Mouse (Mus musculus) hindbrain, embryonic 12.5 days (tissue): ENCODE data around the gene Strap. TPM values are rescaled to one million over a fixed set of nuclear protein-coding genes. Genes with fewer than 3 reads are reported as not detected.

Source experiments
- ATAC-seq: fragments of 200-750 bp; cut with Nextera tagmentation; 2 replicates; pipeline ENCODE4 v1.8.0; 2017; ENCODE audit warnings: moderate TSS enrichment; ENCODE audit not compliant: low FRiP score
- H3K27ac ChIP-seq: fragments of 300-500 bp; sonication (generic); 2 replicates; pipeline ENCODE4 v1.5.1; 2016; ENCODE audit warnings: mild to moderate bottlenecking
- H3K27me3 ChIP-seq: fragments of 300-500 bp; sonication (generic); 2 replicates; pipeline ENCODE4 v1.6.1; 2016; ENCODE audit warnings: mild to moderate bottlenecking
- H3K36me3 ChIP-seq: fragments of 300-500 bp; sonication (generic); 2 replicates; pipeline ENCODE4 v1.6.1; 2016; ENCODE audit warnings: mild to moderate bottlenecking
- H3K4me1 ChIP-seq: fragments of 300-500 bp; sonication (generic); 2 replicates; pipeline ENCODE4 v1.6.1; 2016
- H3K4me2 ChIP-seq: fragments of 300-500 bp; sonication (generic); replicated peaks from 2 replicates; pipeline ENCODE4 v1.6.1; 2016; ENCODE audit warnings: mild to moderate bottlenecking
- H3K4me3 ChIP-seq: fragments of 300-500 bp; sonication (generic); 2 replicates; pipeline ENCODE4 v1.5.1; 2016; ENCODE audit warnings: mild to moderate bottlenecking
- H3K9ac ChIP-seq: fragments of 300-500 bp; sonication (generic); 2 replicates; pipeline ENCODE4 v1.6.1; 2016; ENCODE audit warnings: mild to moderate bottlenecking, moderate library complexity
- H3K9me3 ChIP-seq: fragments of 300-500 bp; sonication (generic); replicated peaks from 2 replicates; pipeline ENCODE4 v1.6.1; 2016; ENCODE audit warnings: mild to moderate bottlenecking
- WGBS: fragments of 180-500 bp; shearing (Covaris S2); methylation state at CpG from one replicate; pipeline ENCODE4 v1.1.7; 2016; 5-methylcytosine and 5-hydroxymethylcytosine counted together
- polyA plus RNA-seq: library from polyadenylated mRNA; unstranded; fragments of >200 nt; fragmentation: Nextera tagmentation; extraction: Ambion mirVana; gene quantifications from 2 replicates; pipeline ENCODE4 v1.2.1, GENCODE M21; 2016

Strap gene
- polyA plus RNA-seq, 1 experiment from 2014 or later = 191 TPM

DNA sequence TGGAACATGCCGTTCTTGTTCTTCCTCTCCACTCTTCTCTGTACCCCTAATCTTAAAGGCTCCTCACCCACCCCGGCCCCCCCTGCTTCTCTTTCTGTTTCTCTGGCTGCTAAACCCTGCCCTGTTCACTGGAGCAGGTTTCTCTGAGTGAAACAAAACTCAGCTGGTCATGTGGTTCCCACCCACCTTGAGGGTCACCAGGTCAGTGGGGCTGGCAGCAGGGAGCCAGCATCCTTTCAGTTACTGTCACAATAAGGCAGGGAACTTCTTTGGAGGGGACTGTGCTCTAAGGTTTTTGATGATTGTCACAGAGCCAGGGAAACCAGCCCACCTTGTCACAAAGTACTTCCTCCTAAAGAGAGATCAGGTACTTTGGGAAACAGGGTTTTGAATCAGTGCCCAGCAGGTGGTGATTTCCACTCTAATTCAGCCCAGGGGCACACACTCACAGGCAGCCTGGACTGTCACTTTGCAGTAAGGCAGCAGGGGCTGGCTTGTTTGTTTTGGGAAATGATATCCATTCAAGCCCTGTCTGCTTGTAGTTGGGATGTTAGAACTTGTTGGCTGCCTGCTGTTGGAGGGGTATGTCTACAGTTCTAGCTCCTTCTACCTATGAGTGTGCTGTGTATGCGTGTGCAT, 29.8 kb downstream of the Strap start:
- 35% methylated on average over 3 of the region's 3 CpGs for WGBS
- Histone ChIP-seq H3K4me1 (peaks cover 9% of the 10 kb centered on the region), H3K9ac (no peak overlapping the region), H3K27ac (no peak overlapping the region), H3K36me3 (no peaks in the 10 kb centered on the region), H3K27me3 (no peaks in the 10 kb centered on the region), H3K9me3 (no peaks in the 10 kb centered on the region), H3K4me3 (no peak overlapping the region), H3K4me2 (no peak overlapping the region)
- ATAC-seq = no peak

DNA sequence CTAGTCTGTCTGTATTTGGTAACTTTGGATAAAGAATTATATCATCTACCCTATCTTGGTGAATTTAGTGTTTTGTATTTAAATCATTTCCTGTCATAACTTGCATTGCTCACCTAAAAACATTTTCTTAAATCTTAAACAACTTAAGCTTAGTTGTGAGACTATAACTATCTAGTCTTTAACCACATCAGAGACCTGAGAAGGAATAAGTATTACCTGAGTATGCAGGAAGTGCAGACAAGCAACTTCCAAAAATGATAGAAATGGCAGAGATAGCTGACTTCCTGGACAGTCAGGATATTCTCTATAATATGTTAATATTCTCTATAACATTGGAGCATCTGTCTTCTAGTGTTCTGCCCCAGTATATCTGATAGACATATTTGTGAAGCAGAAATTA, 31.3 kb downstream of the Strap start:
- Histone ChIP-seq H3K4me2 (no peak overlapping the region), H3K27me3 (no peaks in the 10 kb centered on the region), H3K9me3 (no peaks in the 10 kb centered on the region), H3K27ac (no peak overlapping the region), H3K4me3 (no peak overlapping the region), H3K4me1 (peaks cover 7% of the 10 kb centered on the region), H3K36me3 (no peaks in the 10 kb centered on the region), H3K9ac (no peak overlapping the region)
- no peak for ATAC-seq

DNA sequence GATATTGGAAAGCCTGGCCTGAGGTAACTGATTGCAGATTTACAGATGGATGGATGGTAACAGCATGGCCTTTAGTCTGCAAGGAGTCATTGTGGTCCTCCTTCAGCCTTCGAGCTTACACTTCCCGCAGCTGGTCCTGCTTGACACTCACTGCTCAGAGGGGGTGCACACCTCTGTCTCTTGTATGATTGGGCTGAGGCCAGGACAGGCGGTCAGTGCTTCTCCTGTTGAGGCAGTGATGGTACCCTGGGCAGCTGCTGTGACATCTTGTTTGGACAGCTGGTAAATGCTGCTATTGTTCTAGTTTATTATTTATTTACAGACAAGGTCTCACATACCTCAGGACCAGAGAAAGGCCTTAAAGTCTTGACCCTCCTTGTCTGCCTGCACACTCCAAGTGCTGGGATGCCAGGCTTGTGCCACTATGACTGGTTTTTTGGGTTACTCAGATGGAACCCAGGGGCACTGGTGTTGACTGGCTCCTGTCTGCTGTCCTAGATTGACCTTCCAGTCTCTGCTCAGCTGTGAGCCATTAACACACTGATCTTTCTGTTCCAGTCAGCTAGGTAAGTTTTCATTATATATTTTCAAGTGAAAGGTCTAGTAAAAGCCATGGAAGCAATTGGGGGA, 36.9 kb downstream of the Strap start:
- Histone ChIP-seq H3K9me3 (no peaks in the 10 kb centered on the region), H3K4me2 (no peak overlapping the region), H3K36me3 (no peaks in the 10 kb centered on the region), H3K27ac (no peak overlapping the region), H3K9ac (no peak overlapping the region), H3K4me3 (no peak overlapping the region), H3K4me1 (no peaks in the 10 kb centered on the region), H3K27me3 (no peaks in the 10 kb centered on the region)
- no peak for ATAC-seq
- 56% methylated on average over 3 of the region's 3 CpGs for WGBS

DNA sequence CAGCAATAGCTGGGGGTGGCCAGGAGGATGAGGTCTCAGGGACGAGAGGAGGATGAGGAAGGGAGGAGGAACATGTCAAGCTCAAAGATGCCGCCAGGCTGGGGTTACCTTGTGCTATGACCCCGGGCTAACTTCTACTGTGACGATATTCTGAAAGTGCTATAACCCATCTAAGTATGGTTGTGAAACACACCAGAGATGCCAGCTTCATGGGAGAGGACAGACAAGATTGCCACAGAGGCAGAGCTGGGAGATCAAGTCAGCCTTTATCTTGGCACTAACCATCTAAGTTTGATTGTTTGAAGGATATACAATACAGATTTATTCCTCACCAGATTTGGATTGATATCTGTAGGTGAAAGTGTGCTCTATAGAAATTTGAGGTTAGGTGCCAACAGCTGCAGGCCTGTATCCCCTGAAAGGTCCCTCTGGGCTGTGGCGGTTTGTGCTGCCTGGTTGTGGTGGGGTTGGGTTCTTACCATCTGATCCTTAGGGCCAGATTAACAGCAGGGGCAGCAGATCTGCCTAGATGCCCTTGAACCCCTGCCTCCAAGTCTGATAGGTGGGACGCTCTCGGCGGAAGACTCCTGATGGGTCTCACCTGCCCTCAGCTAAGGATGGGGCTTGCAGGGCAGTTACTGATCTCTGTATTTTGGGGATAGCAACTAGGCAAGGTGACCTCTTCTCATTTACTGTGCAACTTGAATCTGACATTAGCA, 38.2 kb downstream of the Strap start:
- WGBS = 95% methylated on average over 8 of the region's 8 CpGs
- Histone ChIP-seq H3K27me3 (no peaks in the 10 kb centered on the region), H3K9me3 (no peaks in the 10 kb centered on the region), H3K4me2 (no peak overlapping the region), H3K4me3 (no peak overlapping the region), H3K36me3 (no peaks in the 10 kb centered on the region), H3K4me1 (no peaks in the 10 kb centered on the region), H3K9ac (no peak overlapping the region), H3K27ac (no peak overlapping the region)
- no peak for ATAC-seq

DNA sequence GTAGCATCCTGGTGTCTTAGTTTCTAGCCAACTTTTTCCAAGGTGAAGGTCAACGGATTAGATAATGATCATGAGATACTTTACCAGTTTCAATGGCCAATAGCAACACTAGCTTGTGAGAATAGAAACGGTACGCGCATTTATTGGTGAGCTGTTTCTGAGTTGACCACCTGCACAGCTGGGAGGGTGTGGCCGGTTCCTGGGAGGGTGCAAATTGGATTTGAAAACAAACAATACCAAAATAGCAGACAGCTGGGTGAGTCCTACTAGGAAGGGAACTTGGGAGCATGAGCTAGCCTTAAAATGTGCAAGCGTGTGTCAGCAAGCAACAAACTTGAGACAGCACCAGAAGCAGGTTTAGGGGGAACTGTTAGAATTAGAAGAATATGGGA, 38.8 kb downstream of the Strap start:
- Histone ChIP-seq H3K4me1 (no peaks in the 10 kb centered on the region), H3K27ac (no peak overlapping the region), H3K9ac (no peak overlapping the region), H3K4me2 (no peak overlapping the region), H3K27me3 (no peaks in the 10 kb centered on the region), H3K4me3 (no peak overlapping the region), H3K36me3 (no peaks in the 10 kb centered on the region), H3K9me3 (no peaks in the 10 kb centered on the region)
- no peak for ATAC-seq
- WGBS = 91% methylated on average over 6 of the region's 6 CpGs

DNA sequence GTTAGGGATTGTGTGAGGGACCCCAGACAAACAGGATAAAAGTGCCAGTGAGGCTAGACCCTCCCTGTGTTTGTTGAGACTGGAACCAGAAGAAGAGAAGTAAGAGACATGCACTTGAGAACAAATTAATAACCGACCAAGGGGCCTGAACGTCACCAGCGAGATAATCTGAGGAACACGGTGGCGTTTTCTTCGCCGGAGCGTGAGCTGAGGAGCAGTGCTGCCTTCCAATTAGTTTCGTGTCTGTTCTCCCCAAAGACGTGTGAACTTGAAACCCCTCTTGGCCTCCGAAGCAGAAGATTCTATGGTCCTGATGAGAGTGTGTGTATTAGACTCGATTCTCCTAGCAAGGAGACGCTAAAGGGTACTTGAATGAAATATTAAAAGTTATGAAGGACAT, 39.3 kb downstream of the Strap start:
- Histone ChIP-seq H3K27ac (no peak overlapping the region), H3K4me2 (no peak overlapping the region), H3K4me3 (no peak overlapping the region)

DNA sequence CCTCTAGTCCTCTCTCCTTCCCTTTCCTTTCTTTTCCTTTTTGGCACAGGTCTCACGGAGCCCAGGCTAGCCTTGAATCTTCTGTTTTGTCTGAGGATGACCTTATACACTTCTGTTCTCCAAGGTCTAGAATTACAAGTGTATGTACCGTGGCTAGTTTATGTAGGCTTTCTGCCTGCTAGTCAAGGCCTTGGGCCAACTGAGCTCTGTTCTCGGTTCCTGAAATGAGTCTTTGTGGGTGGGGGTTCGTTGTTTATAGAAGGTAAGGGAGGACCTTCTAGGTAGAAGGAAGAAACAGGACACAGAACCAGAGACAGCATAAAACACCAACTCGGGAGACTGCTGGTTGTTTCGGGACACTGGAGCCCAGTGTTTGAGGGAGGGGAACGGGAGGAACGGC, 40.3 kb downstream of the Strap start:
- Histone ChIP-seq H3K27ac (no peak overlapping the region), H3K4me3 (no peak overlapping the region), H3K4me1 (no peaks in the 10 kb centered on the region), H3K36me3 (no peaks in the 10 kb centered on the region), H3K9ac (no peak overlapping the region), H3K9me3 (no peaks in the 10 kb centered on the region), H3K27me3 (no peaks in the 10 kb centered on the region), H3K4me2 (no peak overlapping the region)
- 88% methylated on average over 8 of the region's 8 CpGs for WGBS
- ATAC-seq = no peak

More for the DNA sequence above, 39.3 kb downstream of the Strap start:
- WGBS = 93% methylated on average over 13 of the region's 13 CpGs
- Histone ChIP-seq H3K9ac (no peak overlapping the region), H3K27me3 (no peaks in the 10 kb centered on the region), H3K4me1 (no peaks in the 10 kb centered on the region), H3K36me3 (no peaks in the 10 kb centered on the region), H3K9me3 (no peaks in the 10 kb centered on the region)
- ATAC-seq = no peak

DNA sequence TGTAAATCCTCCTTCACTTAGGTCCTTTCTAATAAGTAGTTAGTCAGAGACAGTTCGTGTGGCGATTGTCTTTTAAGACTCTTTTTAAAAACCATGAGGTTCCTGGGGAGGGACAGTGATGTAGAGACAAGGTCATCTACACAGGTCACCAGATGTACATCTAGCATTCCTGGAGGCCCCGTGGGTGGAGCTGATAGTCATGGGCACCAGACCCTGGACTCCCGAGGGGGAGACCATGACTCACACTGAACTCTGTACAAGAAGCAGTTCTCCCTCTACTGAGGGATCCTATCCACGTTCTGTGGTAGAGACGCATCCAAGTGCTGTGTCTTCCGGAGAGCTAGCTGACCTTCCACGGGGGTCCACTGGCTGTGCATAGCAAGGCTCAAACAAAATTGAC, 42.1 kb downstream of the Strap start:
- WGBS = 76% methylated on average over 8 of the region's 8 CpGs
- H3K4me1 ChIP-seq = no peaks in the 10 kb centered on the region
- ATAC-seq = no peak
- H3K27me3 ChIP-seq = no peaks in the 10 kb centered on the region
- H3K9ac ChIP-seq = no peak overlapping the region
- H3K9me3 ChIP-seq = no peaks in the 10 kb centered on the region
- H3K4me2 ChIP-seq = no peak overlapping the region
- no peak overlapping the region for H3K27ac ChIP-seq
- no peak overlapping the region for H3K4me3 ChIP-seq
- no peaks in the 10 kb centered on the region for H3K36me3 ChIP-seq

DNA sequence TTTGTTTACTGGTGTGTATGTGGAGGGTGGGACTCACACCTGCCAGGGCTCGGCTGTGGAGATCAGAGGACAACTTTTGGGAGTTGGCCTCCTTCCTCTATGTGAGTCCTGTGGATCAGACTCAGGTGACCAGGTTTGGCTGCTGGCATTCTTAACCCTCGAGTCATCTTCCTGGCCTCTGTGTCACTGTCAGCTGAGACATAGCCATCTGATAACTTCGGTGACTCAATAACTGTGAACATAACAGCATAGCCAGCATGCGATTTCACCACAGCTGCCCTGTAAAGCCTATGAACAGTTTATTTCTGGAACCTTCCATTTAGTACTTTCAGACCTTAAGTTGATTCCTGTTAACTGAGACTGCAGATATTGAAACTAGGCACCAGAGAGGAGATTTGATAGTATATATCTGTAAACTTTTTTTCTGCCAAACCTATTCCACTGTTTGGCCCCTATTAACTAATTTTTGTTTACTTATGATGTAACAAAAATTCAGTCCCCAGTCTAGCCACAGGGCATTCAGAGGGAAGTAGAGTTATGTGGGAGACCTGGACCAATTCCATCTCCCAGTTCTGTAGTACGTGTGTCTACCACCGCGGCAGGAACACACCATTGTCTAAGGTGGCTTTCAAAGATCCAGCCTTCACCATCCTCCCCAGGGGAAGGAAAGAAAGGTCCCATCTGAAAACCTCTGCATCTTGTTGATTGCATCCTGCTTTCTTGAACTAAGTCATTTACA, 49.2 kb downstream of the Strap start:
- H3K36me3 ChIP-seq = no peaks in the 10 kb centered on the region
- H3K27ac ChIP-seq = no peak overlapping the region
- no peak overlapping the region for H3K9ac ChIP-seq
- no peaks in the 10 kb centered on the region for H3K27me3 ChIP-seq
- H3K4me1 ChIP-seq = no peaks in the 10 kb centered on the region
- no peak for ATAC-seq
- H3K4me2 ChIP-seq = no peak overlapping the region
- 87% methylated on average over 7 of the region's 7 CpGs for WGBS
- H3K4me3 ChIP-seq = no peak overlapping the region
- H3K9me3 ChIP-seq = no peaks in the 10 kb centered on the region

DNA sequence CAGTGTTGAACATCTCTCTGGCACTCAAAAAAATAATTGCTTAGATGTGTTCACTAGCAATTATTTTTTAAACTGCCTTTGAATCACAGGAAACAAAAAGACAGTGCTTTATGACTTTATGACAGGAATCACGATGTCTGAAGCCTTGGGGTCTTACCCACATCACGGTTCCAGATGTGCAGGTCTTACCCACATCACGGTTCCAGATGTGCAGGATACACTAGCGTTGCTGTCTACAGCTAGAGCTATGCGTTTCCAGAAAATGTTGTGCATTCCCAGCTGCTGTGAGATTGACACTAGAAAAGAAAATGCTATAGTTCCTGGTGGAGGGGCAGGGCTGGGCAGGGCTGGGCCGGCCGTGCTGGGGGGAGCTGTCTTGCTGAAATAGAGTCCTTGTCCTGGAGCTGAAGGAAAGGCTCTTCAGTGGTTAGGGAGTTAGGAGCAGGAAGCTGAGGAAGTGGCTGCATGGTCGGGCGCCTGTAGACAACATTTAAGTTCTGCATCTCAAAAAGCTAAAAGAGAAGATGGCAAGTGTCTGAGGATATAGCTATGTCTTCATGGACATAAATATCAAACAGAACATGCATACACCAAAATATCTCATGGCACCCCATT, 54.2 kb downstream of the Strap start:
- Histone ChIP-seq H3K4me1 (no peaks in the 10 kb centered on the region), H3K27me3 (no peaks in the 10 kb centered on the region), H3K36me3 (no peaks in the 10 kb centered on the region), H3K4me2 (no peak overlapping the region), H3K9me3 (no peaks in the 10 kb centered on the region), H3K27ac (no peak overlapping the region), H3K9ac (no peak overlapping the region), H3K4me3 (no peak overlapping the region)
- WGBS = 68% methylated on average over 9 of the region's 9 CpGs
- no peak for ATAC-seq

DNA sequence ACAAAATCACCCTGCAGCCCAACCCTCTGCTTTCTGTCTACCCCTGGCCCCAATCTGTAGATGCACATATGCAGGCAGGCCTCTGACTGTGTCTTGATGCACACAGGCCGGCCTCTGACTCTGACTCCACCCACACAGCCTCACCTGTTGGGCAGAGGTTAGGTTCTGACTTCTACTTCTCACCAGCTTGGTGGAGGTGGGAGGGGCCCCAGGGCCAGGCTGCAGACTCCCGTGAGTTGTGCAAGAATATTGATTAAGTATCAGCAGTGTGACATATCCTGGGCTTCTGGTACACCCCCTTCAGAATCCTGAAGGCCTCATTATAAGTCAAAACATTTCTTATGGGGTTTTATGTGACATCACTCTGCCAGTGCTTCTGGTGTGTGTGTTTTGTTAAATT, 54.8 kb downstream of the Strap start:
- no peak overlapping the region for H3K4me3 ChIP-seq
- H3K27ac ChIP-seq = no peak overlapping the region
- no peaks in the 10 kb centered on the region for H3K36me3 ChIP-seq
- H3K9me3 ChIP-seq = no peaks in the 10 kb centered on the region
- no peaks in the 10 kb centered on the region for H3K4me1 ChIP-seq
- 76% methylated on average over 2 of the region's 2 CpGs for WGBS
- H3K4me2 ChIP-seq = no peak overlapping the region
- H3K27me3 ChIP-seq = no peaks in the 10 kb centered on the region
- H3K9ac ChIP-seq = no peak overlapping the region
- no peak for ATAC-seq

DNA sequence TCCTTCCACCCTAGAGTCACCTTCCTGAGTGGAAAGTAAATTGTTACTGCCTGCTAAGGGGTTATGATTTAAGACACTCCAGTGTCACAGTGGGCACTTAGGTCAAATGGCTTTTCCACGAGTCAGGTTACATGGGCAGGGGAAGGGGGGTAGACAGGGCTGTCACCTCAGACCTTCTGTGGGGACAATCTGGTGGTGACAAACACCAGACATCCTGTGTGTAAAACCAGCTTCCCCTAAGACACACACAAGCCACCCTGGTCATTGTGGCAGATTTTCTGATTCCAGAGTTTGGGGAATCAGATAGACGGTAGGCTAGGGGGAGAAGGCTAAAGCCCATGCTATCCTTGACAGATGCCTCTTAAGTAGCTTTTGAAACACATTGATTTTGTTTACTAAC, 60.6 kb downstream of the Strap start:
- WGBS = 78% methylated on average over 2 of the region's 2 CpGs
- Histone ChIP-seq H3K27me3 (no peaks in the 10 kb centered on the region), H3K9ac (no peak overlapping the region), H3K4me3 (no peak overlapping the region), H3K27ac (no peak overlapping the region), H3K4me1 (no peaks in the 10 kb centered on the region), H3K9me3 (peaks cover 7% of the 10 kb centered on the region; the same call in 1 of the 2 replicates), H3K4me2 (no peak overlapping the region), H3K36me3 (peaks cover 7% of the 10 kb centered on the region)
- ATAC-seq = no peak
